Mouse (Mus musculus) lung, embryonic 15.5 days (tissue): ENCODE measurements around the gene Akap13. TPM values are rescaled to one million over a fixed set of nuclear protein-coding genes. Genes with fewer than 3 reads are reported as not detected.
A peak's percentile ranks its signal among the peaks of the same experiment; 100 is the strongest.

Experiments
- ATAC-seq: fragments of 200-750 bp; cut with Nextera tagmentation; 2 replicates; pipeline ENCODE4 v1.8.0; 2017; ENCODE audit warnings: moderate number of reproducible peaks, borderline replicate concordance; ENCODE audit not compliant: low FRiP score, low TSS enrichment; ENCODE audit errors: extremely low read depth
- H3K27ac ChIP-seq: fragments of 300-500 bp; sonication (generic); 2 replicates; pipeline ENCODE4 v1.5.1; 2015; ENCODE audit warnings: moderate library complexity, mild to moderate bottlenecking, inconsistent platforms
- H3K27me3 ChIP-seq: fragments of 300-500 bp; sonication (generic); 2 replicates; pipeline ENCODE4 v1.6.1; 2015; ENCODE audit warnings: inconsistent platforms
- H3K36me3 ChIP-seq: fragments of 300-500 bp; sonication (generic); 2 replicates; pipeline ENCODE4 v1.6.1; 2015; ENCODE audit warnings: inconsistent platforms
- H3K4me1 ChIP-seq: fragments of 300-500 bp; sonication (generic); 2 replicates; pipeline ENCODE4 v1.6.1; 2015; ENCODE audit warnings: inconsistent platforms
- H3K4me2 ChIP-seq: fragments of 300-500 bp; sonication (generic); 2 replicates; pipeline ENCODE4 v1.6.1; 2015; ENCODE audit warnings: inconsistent platforms, mild to moderate bottlenecking, moderate library complexity
- H3K4me3 ChIP-seq: fragments of 300-500 bp; sonication (generic); 2 replicates; pipeline ENCODE4 v1.5.1; 2015; ENCODE audit warnings: mild to moderate bottlenecking, inconsistent platforms
- H3K9ac ChIP-seq: fragments of 300-500 bp; sonication (generic); 2 replicates; pipeline ENCODE4 v1.6.1; 2015; ENCODE audit warnings: inconsistent platforms
- H3K9me3 ChIP-seq: fragments of 300-500 bp; sonication (generic); 2 replicates; pipeline ENCODE4 v1.6.1; 2016; ENCODE audit warnings: inconsistent platforms
- WGBS: fragments of 180-500 bp; shearing (Covaris S2); methylation state at CpG from one replicate; pipeline ENCODE4 v1.1.7; 2015; 5-methylcytosine and 5-hydroxymethylcytosine counted together
- polyA plus RNA-seq: library from polyadenylated mRNA; unstranded; fragments of >200 nt; fragmentation: Nextera tagmentation; extraction: Ambion mirVana; gene quantifications from 2 replicates; pipeline ENCODE4 v1.2.1, GENCODE M21; 2015

Gene Akap13
- polyA plus RNA-seq, result 31.2 and 39.0 TPM in 2 replicates

DNA sequence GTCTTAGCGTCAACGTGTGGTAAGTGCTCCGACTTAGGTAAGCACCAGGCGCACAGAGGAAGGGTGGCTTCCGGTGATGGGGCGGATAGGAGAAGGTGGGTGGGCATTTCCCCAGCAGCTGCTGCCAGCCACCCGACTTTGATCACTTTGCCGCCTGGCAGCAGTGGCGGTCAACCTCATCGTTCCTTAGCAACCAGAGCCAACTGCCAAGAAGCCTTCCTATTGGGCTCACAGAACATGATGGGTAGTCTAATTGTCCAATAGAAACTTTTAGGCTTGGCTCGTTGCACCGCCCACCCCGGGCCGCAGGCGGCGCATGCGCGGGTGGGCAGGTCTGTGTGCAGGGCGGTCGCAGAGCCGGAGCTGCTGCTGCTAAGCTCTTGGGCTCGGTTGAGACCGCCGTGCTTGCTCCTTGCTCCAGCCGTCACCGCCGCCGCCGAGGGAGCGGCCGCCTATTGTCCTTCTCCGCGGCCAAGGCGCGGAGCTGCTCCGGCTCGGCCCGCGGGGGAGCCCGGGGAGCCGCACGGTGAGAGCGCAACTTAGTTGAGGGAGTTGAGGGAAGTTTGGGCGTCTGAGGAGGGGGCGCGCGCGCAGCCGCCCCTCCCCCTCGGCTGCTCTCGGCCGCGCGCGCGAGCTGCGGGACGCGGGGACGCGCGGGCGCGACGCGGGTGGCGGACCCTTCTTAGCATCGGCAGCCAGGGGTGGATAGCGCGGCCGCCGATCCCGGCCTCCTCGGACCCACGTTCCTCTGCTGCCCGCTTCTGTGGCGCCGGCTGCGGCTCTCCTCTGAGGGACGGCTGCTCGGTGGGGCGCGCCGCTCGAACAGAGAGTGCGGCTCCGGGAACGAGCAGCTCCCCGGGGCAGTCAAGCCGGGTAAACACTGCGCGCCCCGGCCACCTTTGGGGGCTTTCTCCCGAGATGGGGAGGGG, at the start of gene Akap13:
Gene Akap13 (plus strand): TSS at position 312 of the 929 bp plus-strand sequence.
- Histone ChIP-seq H3K36me3 (no peaks in the 10 kb centered on the region), H3K4me1 (peaks cover 29% of the 10 kb centered on the region), H3K4me3 (peak within 1 kb of the TSS; percentile 97), H3K9me3 (no peaks in the 10 kb centered on the region), H3K27me3 (no peaks in the 10 kb centered on the region), H3K4me2 (peak within 1 kb of the TSS; percentile 75), H3K9ac (peak within 1 kb of the TSS; percentile 97), H3K27ac (peak within 1 kb of the TSS; percentile 100)
- peak; percentile 98 for ATAC-seq
- under 1% methylated on average over 76 of the region's 94 CpGs for WGBS

DNA sequence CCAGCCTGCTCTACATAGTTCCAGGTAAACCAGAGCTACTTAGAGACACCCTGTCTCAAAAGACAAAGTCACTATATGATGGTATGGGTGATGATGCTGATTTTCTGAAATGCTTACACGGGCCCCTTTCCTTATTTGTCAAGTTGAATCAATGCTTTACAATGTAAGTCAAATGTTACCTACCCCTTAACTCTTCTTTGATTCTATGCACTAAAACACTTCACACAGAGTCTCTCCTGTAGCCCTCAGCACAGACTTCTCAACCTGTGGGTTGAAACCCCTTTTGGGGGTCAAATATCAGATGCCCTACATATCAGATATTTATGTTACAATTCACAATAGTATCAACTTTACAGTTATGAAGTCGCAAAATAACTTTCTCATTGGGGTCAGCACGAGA, 44.7 kb upstream of the Akap13 start:
- peaks cover 7% of the 10 kb centered on the region; the same call in 1 of the 2 replicates for H3K4me1 ChIP-seq
- no peaks in the 10 kb centered on the region for H3K36me3 ChIP-seq
- ATAC-seq, result no peak
- no peak overlapping the region for H3K4me2 ChIP-seq
- H3K9ac ChIP-seq, result no peak overlapping the region
- H3K27me3 ChIP-seq, result no peaks in the 10 kb centered on the region
- WGBS, result 83% methylated on average over 3 of the region's 3 CpGs
- no peak overlapping the region for H3K27ac ChIP-seq
- no peak overlapping the region for H3K4me3 ChIP-seq
- no peaks in the 10 kb centered on the region for H3K9me3 ChIP-seq

DNA sequence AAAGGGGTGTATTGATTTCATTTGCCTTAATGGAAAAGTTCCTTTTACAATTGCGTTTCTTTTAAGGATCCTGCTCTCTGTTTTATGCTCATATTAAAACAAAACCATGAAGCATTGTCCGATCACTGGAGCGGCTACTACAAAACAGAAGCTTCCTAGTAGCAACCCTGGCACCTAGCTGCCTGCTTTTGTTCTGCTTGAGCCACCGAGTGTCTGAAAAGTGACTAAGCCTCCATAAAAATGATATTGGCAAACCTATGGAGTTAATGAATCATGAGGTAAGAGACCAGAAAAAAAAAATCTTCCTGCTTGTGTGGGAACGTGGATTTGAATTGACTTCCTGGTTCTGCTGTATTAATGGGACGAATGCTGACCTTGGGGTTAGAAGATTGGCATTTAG, 44.1 kb upstream of the Akap13 start:
- Histone ChIP-seq H3K4me3 (no peak overlapping the region), H3K9me3 (no peaks in the 10 kb centered on the region), H3K4me1 (peaks cover 7% of the 10 kb centered on the region; the same call in 1 of the 2 replicates), H3K27ac (no peak overlapping the region), H3K9ac (no peak overlapping the region), H3K27me3 (no peaks in the 10 kb centered on the region), H3K36me3 (no peaks in the 10 kb centered on the region), H3K4me2 (no peak overlapping the region)
- WGBS, result 68% methylated on average over 6 of the region's 6 CpGs
- no peak for ATAC-seq

DNA sequence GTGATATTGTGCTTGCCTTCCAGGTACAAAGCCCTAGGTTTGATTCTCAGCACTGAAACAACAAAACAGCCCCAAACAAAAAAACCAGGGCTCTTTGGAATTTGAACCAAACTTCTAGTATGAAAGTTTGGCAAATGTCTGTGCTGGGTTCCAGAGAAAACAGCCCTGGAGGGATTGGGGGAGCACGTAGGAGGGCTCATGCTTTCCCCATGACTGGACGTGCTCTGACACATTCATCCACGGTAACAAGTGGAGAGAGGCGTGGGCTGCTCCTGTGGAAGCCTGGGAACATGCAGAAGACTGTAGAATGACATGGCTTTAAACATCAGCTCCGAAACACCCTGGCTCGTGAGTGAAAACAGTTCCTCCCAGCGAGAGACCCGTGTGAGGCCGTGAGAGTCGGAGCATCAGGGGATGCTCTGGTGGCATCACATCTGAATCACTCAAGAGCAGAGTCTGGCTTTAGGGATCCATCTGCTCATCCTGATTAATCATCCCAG, 43.3 kb upstream of the Akap13 start:
- Histone ChIP-seq H3K27ac (no peak overlapping the region), H3K4me2 (no peak overlapping the region), H3K27me3 (no peaks in the 10 kb centered on the region), H3K36me3 (no peaks in the 10 kb centered on the region), H3K4me1 (peaks cover 7% of the 10 kb centered on the region; the same call in 1 of the 2 replicates), H3K9ac (no peak overlapping the region), H3K4me3 (no peak overlapping the region), H3K9me3 (no peaks in the 10 kb centered on the region)
- 45% methylated on average over 10 of the region's 10 CpGs for WGBS
- no peak for ATAC-seq

DNA sequence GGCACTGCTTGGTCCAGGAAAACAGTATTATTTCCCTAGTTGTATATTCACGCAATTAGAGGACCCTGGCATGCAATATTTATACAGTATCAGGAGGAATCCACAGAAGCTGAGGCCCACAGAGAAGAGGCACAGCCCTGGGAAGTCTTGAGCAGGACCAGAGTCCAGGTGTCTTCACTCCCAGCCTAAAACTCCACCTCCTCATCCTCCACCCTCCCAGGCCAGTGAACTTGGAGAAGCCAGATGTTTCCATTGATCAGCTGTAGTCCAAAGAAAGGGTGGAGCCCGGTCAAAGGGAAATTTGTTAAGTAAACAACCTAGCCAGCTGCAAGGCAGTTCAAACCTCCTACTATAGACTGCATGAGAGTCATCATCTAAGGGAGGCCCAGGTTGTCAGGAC, 42.8 kb upstream of the Akap13 start:
- no peak for ATAC-seq
- 33% methylated on average over 2 of the region's 2 CpGs for WGBS
- no peak overlapping the region for H3K4me2 ChIP-seq

DNA sequence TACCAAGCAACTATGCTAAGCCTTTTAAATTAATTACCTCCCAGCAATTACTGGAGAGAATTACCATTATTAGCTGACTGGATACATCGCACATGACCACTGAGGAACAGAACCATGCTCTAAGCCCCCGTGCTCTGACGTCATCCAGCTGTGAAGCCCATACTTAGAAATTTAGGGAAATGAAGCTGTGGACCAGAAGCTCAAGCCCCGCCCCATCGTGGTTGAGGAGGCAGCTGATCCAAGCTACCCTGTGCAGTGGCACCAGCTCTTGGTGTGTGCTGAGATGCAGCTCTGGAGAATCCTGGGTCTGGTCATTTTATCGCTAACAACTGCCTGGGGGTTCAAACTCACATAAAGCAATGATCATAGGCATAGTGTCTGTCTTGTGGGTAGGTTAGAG, 41.4 kb upstream of the Akap13 start:
- Histone ChIP-seq H3K9ac (no peak overlapping the region), H3K4me2 (no peak overlapping the region), H3K27ac (no peak overlapping the region), H3K27me3 (no peaks in the 10 kb centered on the region), H3K4me1 (peaks cover 7% of the 10 kb centered on the region; the same call in 1 of the 2 replicates), H3K36me3 (no peaks in the 10 kb centered on the region), H3K4me3 (no peak overlapping the region), H3K9me3 (no peaks in the 10 kb centered on the region)
- WGBS, result 69% methylated on average over 6 of the region's 6 CpGs
- no peak for ATAC-seq

More for the DNA sequence above, 42.8 kb upstream of the Akap13 start:
- H3K27me3 ChIP-seq, result no peaks in the 10 kb centered on the region
- no peak overlapping the region for H3K4me3 ChIP-seq
- no peaks in the 10 kb centered on the region for H3K36me3 ChIP-seq
- no peaks in the 10 kb centered on the region for H3K9me3 ChIP-seq
- H3K9ac ChIP-seq, result no peak overlapping the region
- no peak overlapping the region for H3K27ac ChIP-seq
- H3K4me1 ChIP-seq, result peaks cover 7% of the 10 kb centered on the region; the same call in 1 of the 2 replicates

DNA sequence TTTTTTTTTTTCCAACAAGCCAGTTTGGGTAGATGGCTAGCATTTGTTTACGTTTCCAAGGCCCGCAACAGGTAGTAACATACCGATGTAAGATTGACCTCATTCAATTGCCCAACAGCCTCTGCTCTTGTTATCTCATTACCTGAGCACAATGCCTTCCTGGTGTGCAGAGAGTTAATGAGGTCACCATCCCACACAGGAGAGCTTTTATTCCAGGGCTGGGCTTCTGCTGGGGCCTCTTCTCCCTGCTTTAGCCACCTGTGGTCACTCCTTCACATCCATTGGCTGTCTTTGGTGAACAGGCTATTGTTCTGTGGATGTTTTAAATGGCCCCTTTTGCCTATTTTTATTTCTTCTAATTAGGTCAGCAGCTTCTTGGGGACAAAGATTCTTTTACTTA, 41.0 kb upstream of the Akap13 start:
- WGBS, result 76% methylated on average over 3 of the region's 3 CpGs
- no peak for ATAC-seq

DNA sequence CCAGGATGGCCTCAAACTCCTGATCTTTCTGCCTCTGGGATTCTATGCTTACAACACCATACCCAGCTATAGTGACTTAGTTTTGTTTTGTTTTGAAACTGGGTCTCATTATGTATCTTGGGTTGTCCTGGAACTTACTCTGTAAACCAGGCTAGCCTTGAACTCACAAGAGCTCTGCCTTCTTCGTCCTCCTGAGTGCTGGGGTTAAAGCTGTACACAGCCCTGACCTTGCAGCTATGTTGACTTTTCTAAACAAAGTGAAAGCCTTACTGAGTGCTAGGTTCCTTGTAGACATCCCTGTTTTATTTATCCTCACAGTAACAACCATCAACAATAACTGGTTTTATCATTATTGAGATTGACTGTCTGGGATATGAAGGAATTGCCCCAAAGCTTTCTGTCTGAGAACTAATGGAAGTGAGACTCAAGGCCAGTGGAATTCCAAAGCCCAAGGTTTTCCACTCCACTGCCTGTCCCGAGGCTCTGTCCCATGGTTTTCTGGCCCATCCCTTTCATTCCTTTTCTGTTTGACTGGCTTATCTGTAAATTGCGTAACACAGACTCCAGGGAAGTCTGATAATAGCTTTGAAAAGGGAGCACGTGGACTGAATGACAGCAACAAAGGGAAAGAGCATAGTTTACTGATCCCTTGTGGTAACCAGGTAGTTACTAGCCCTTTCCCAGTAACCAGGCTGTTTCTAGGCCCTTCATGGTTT, 40.0 kb upstream of the Akap13 start:
- Histone ChIP-seq H3K36me3 (no peaks in the 10 kb centered on the region), H3K4me3 (no peak overlapping the region), H3K27me3 (no peaks in the 10 kb centered on the region), H3K9me3 (no peaks in the 10 kb centered on the region), H3K4me1 (peaks cover 7% of the 10 kb centered on the region; the same call in 1 of the 2 replicates), H3K9ac (no peak overlapping the region), H3K4me2 (no peak overlapping the region), H3K27ac (peak overlapping the region; percentile 45)
- 20% methylated on average over 4 of the region's 4 CpGs for WGBS
- no peak for ATAC-seq

More for the DNA sequence above, 41.0 kb upstream of the Akap13 start:
- no peaks in the 10 kb centered on the region for H3K27me3 ChIP-seq
- no peak overlapping the region for H3K4me3 ChIP-seq
- no peak overlapping the region for H3K9ac ChIP-seq
- H3K27ac ChIP-seq, result no peak overlapping the region
- H3K4me1 ChIP-seq, result peaks cover 7% of the 10 kb centered on the region; the same call in 1 of the 2 replicates
- H3K4me2 ChIP-seq, result no peak overlapping the region
- H3K9me3 ChIP-seq, result no peaks in the 10 kb centered on the region
- H3K36me3 ChIP-seq, result no peaks in the 10 kb centered on the region

DNA sequence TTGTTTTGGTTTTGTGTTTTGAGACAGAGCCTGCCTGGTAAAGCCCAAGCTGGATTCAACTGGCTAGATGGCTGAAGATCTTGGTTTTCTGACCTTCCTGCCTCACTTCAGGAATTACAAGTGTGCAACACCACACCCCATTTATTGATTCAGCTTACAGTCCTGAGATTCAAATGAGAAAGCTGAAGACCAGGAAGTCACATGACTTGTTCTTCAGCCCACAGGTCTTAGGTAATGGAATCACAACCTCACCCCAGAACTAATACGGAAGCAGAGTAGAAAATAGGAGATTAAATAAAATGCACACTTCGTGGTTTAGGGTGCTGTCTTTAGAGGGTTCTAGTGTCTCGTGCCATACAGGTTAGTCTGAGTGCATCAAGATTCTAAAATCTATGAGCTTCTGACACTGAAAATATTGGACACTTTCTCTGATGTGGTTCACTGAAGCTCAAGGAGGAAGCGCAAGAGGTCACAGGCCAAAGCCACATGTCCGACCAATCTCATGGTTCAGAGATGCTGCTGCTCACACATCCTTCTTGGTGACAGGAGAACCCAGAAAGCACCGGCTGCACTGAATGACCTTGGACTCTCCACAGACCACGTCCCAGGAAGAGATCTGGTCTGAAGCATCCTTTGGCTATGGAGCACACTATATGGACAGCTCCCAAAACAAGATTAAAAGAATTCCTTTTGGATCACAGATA, 39.3 kb upstream of the Akap13 start:
- ATAC-seq, result no peak

DNA sequence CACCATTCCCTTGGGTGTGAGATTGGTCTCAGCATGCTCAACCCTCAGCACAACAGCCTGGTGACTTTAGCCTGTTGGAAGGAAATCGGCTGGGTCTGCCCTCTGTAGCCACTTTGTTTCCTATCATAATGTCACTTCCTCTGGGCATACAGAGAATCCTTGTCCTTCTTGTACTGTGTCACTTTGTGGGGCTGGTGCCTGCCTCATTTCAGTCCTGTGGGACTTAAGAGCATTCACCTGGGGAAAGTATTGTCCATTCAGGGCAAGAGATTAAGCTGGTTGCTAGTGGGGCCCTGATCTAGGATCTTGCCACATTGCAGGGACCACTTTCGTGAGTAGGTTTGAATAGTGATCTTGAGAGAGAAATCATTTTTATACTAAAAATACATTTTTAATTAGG, 34.4 kb upstream of the Akap13 start:
- Histone ChIP-seq H3K4me2 (no peak overlapping the region), H3K4me1 (no peaks in the 10 kb centered on the region), H3K36me3 (no peaks in the 10 kb centered on the region), H3K9me3 (no peaks in the 10 kb centered on the region), H3K27me3 (no peaks in the 10 kb centered on the region), H3K9ac (no peak overlapping the region), H3K27ac (no peak overlapping the region), H3K4me3 (no peak overlapping the region)
- ATAC-seq, result no peak
- WGBS, result 70% methylated on average over 2 of the region's 2 CpGs

More for the DNA sequence above, 39.3 kb upstream of the Akap13 start:
- 79% methylated on average over 7 of the region's 7 CpGs for WGBS
- H3K4me3 ChIP-seq, result no peak overlapping the region
- peaks cover 7% of the 10 kb centered on the region; the same call in 1 of the 2 replicates for H3K4me1 ChIP-seq
- no peak overlapping the region for H3K9ac ChIP-seq
- H3K9me3 ChIP-seq, result no peaks in the 10 kb centered on the region
- H3K4me2 ChIP-seq, result no peak overlapping the region
- H3K36me3 ChIP-seq, result no peaks in the 10 kb centered on the region
- peak overlapping the region; percentile 45; the same call in 1 of the 2 replicates for H3K27ac ChIP-seq
- H3K27me3 ChIP-seq, result no peaks in the 10 kb centered on the region

DNA sequence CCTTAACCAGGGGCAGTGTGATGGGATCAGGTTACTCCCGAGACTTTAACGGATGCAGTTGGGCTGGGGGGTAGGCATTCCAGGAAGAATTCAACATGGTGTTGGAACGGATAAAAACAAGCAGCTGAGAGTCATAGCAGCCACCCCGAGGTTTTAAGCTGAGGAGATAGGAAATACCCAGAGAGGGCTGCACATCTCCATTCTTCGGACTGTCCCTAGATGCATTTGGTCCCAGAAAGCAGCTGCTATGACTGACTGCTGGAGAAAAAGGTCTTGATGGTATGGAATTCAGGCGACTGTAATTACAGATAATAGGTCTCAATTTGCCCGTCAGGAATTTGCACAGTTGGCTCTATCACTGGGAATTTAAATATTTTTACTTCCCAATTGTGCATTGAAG, 31.2 kb upstream of the Akap13 start:
- no peaks in the 10 kb centered on the region for H3K27me3 ChIP-seq
- no peak for ATAC-seq
- no peaks in the 10 kb centered on the region for H3K4me1 ChIP-seq
- WGBS, result 34% methylated on average over 7 of the region's 7 CpGs
- H3K4me2 ChIP-seq, result no peak overlapping the region
- H3K4me3 ChIP-seq, result no peak overlapping the region
- no peaks in the 10 kb centered on the region for H3K36me3 ChIP-seq
- H3K9ac ChIP-seq, result no peak overlapping the region
- no peaks in the 10 kb centered on the region for H3K9me3 ChIP-seq
- no peak overlapping the region for H3K27ac ChIP-seq
